Mouse (Mus musculus) thymus, postnatal 14 days (tissue): ENCODE results near the gene Ptrh2.

Source experiments
- DNase-seq: peaks from one replicate; pipeline ENCODE4 v3.0.0; 2021

Gene Ptrh2

DNA sequence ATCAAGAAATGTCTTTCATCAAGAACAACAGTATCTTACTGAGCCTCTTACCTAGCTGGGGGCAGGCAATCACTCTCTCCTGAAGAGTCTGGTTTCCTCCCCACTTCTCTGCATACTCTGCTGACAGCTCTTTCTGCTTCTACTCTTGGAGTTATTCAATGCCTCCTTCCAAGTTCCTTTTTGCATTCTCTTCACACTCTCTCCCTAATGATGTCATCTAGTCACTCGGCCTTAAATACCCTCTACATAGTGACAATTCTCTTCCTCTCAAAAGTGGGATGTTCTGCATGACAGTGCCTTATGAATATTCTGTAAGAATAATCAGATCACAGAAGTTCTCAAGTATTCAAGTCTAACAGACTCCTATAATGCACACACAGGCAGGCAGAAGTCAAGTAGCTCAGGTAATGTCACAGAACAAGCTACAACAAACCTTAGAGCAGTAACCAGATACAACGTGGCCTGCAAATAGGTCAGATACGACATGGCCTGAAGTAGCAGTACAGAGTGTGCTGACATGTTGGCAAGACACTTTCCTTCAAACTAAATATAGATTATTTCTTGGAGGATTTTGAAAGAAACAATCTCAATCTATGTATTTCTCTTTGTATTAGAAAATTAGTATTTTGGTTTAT is 12.6 kb upstream of the Ptrh2 start:
- no peak for DNase-seq

DNA sequence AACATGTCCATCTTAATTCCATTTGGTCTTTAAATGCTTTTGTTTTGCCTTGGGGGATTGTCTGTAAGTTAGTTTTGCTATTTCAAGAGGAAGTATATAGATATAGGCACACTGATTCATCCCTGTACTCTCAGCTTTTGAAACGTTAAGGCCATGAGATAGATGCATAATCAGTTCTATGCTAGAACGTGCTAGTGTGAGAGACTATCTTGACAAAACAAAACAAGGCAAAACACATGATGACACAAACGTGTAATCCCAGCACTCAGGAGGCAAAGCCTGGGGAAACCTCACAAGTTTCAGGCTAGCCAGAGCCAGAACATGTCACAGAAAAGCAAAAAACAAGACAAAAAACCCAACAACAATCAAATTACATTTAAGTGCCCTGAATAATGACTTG is 11.0 kb upstream of the Ptrh2 start:
- no peak for DNase-seq

DNA sequence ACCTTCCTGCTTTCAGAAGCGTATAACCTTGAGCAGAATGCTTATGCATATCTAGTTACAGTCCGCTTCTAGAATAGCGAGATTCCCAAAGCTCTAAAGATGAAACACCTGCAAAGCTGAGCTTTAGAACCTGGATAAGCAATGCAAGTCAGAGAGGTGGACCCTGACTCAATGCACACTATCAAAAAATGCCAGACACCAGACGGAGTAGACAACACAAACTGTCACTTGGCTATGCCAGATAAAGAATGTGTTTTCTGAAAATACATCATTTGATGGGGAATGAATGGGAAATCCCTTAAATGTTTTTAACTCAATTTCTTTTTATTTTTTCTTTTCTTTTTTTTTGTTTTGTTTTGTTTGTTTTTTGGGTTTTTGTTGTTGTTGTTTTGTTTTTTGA is 8.3 kb upstream of the Ptrh2 start:
- DNase-seq, result no peak

- no peak for DNase-seq
Measured at GRCm38 (mm10) chr11:86678957-86679356, 4.8 kb upstream of the Ptrh2 start.

GRCm38 (mm10) chr11:86680729-86681128 is 3.1 kb upstream of the Ptrh2 start:
- DNase-seq, result no peak

DNA sequence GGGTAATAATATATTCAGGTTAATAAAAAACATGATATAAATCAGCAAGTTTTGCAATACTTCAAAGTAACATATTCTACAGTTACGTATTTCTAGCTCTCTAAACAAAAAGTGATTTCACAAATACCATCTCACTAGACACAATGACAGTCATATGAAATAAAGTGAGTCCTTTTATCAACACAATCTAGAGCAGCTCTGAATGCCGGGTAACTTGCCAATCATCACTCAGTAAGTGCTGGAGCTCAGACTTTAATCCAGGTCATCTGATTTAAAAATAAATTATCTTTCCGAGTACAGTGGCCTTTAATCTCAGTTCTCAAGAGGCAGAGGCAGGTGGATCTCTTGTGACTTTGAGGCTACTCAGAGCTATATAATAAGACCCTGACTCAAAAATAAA is 2.4 kb upstream of the Ptrh2 start:
- DNase-seq, result no peak

GRCm38 (mm10) chr11:86682861-86683260 is 924 bp upstream of the Ptrh2 start:
- DNase-seq, result no peak

DNA sequence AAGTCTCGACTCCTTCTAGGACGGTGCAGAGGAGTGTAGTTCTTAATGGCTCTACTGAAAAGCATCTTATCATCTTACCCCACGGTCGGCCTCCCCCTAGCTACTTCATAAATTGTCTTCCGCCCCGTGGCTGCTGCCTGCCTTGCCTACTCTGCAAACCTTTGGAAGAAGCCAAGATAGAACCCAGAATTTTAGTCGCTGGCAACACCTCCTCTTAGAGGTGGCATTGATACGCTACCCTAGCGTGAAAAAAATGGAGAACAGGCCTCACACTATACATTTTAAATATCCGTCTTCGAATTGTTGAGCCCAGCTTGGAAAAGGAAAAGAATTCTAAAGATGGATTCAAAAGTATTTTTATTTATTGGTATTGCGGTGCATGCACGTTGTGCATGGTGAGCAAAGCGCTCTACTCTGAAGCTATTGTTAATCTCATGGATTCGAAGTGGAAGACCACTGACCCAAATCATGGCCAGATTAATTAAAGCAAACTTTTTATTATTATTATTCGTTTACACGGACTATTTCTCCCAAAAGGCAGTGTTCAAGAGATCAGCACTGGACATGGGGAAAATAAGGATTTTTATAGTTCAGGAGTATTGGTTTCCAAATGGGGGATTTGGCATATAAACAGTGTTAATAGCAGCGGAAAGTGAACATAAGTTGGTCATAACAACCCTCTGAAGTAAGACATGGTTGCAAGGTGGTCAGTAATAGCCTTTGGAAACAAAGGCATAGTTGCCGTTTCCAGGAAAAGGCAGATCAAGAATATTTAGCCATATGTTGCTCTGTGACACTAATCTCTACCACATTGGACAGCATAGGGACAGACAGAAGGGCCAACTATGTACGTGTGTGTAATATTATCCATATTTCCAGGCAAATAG is 584 bp downstream of the Ptrh2 start:
- no peak for DNase-seq

GRCm38 (mm10) chr11:86685366-86685765 is 1.6 kb downstream of the Ptrh2 start:
- no peak for DNase-seq

GRCm38 (mm10) chr11:86690383-86690782 is 6.6 kb downstream of the Ptrh2 start:
- no peak for DNase-seq

GRCm38 (mm10) chr11:86691482-86691881 is 7.7 kb downstream of the Ptrh2 start:
- DNase-seq, result no peak

DNA sequence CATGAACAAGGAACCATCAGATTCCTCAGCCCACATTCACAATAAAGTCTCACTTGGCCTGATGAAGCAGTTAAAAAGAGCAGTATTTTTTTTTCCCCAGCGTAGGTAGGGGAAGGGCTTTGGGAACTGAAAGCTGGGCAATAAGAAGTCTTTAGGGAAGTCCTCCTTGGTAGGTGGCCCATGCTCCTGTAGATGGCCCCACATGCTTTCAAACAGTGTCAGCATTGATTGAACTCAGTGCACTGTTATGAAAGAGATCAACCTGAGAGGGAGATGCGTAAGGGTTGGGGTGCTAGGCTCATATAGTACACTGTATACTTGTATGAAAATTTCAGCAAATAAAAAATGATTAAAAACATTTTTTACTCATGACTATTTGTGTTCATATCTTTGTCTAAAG is 8.2 kb downstream of the Ptrh2 start:
- DNase-seq, result no peak

DNA sequence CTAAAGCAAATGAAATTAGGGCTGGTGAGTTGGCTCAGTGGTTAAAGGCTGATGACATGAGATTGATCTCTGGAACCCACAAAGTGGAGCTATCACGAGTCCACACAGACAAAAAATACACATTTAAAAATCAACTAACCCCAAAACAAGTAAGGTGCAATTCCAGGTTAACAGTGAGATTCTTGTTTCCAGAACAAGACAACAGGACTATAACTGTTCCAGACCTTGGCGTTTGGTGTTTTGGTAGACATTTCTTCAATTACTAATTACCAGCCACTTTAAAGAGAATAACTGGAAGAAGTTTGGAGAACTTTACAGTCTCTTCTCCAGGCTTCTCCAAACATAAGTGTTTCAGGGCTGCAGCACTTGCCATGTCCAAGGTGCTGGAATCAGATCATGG is 8.8 kb downstream of the Ptrh2 start:
- DNase-seq, result no peak

DNA sequence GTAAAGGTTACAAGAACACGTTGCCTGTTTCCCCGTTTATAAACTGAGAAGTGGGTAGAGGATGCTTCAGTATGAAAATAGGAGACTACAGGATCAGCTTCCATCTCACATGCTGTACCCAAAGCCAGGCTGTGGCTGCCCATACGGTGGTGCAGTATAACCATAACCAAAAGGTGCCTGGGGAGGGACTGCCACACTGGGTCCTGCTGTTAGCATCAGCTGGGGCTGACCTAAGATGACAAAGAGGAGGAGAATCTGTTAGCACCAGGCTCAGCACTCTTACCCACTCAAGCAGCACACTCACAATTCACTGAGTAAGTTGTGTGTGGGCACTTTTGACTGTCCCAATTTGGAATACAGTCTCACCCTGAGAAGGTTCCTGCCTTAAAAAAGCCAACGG is 11.7 kb downstream of the Ptrh2 start:
- no peak for DNase-seq

GRCm38 (mm10) chr11:86701151-86701550 is 17.4 kb downstream of the Ptrh2 start:
- no peak for DNase-seq

GRCm38 (mm10) chr11:86714606-86715005 is 30.8 kb downstream of the Ptrh2 start:
- no peak for DNase-seq

GRCm38 (mm10) chr11:86717306-86718065 is 33.7 kb downstream of the Ptrh2 start:
- no peak for DNase-seq

DNA sequence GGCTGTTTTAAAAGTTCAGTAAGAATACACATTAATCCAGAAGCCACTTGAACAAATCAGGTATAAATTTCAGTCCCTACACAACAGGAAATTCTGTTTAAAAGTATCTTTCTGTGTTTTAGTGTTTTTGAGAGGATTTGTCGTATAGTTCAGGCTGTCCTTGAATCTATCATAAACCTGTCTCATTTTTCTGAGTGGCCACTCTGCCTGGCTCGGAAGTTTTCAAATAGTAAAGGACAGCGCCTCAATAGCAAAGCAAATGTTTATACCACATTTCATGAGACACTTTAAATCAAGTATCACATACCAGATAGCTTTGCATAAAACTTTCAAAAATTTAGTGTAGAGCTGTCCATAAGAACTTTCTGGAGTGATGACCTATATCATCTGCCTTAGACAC is 34.6 kb downstream of the Ptrh2 start:
- DNase-seq, result no peak

DNA sequence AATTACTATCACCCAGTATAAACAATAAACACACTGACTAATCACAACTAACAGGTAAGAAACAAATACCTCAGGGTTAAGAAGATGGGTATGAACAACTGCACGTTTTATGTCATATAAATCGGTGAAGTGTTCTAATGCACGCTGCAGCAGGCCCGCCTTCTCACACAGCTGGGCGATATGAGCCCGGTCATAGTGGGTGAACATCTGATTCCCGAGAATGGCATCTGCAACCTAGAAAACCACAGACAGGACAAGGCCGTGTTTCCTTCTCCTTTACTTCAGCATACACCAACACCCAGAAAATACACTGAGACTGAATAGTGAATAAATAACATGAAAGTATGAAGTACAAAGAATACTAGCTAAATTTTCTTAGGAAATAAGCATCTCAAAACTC is 35.6 kb downstream of the Ptrh2 start:
- DNase-seq, result no peak

GRCm38 (mm10) chr11:86724004-86724403 is 40.2 kb downstream of the Ptrh2 start:
- no peak for DNase-seq

DNA sequence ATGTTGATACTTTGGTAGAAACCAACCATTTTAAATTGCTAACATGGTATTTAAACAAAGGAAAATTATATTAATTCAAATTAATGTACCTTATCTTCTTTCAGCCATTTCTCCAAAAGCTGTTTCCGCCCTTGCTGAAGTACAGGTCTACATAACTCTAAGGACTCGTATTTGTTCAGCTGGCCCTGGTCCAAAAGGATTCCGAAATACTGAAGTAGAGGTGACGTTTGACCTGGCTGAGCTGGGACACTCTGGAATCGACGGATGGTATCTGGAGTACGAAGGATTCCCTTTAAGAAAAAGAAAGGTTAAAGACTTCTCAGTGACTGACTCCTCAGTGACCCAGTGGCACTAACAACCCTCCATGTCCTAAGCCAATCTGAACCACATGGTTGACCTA is 41.2 kb downstream of the Ptrh2 start:
- DNase-seq, result no peak

- no peak for DNase-seq
Measured at GRCm38 (mm10) chr11:86725607-86726006, 41.8 kb downstream of the Ptrh2 start.

- no peak for DNase-seq
Measured at GRCm38 (mm10) chr11:86731443-86731842, 47.7 kb downstream of the Ptrh2 start.
